Mouse (Mus musculus): Measurements from ENCODE around the gene Pkdrej.

The Pkdrej gene

GRCm38 (mm10) chr15:85765022-85765421 is 56.5 kb downstream of the Pkdrej start:
- no peak for DNase-seq

Measured in thymus, adult 18-20 months (tissue).